Mouse (Mus musculus) thymus, postnatal 10 days (tissue): Measurements from ENCODE around the gene Rasa2.

Source experiments
- DNase-seq, 2 experiments: peaks; one replicate each; pipeline ENCODE4 v3.0.0; 2021; ENCODE audit warnings: low spot score in 2 of 2

The Rasa2 gene

GRCm38 (mm10) chr9:96638508-96638907, 7.1 kb upstream of the Rasa2 start:
- no peak for DNase-seq

GRCm38 (mm10) chr9:96637157-96637548, 5.7 kb upstream of the Rasa2 start:
- DNase-seq, result no peak

GRCm38 (mm10) chr9:96636423-96637156, 5.2 kb upstream of the Rasa2 start:
- no peak for DNase-seq

GRCm38 (mm10) chr9:96635899-96636298, 4.5 kb upstream of the Rasa2 start:
- DNase-seq, result no peak

- DNase-seq, result no peak
These were observed 3.8 kb upstream of the Rasa2 start for GRCm38 (mm10) chr9:96635176-96635575.

- peak; percentile 10 to 19 for DNase-seq
These were observed 2.4 kb upstream of the Rasa2 start for GRCm38 (mm10) chr9:96633771-96634170.

GRCm38 (mm10) chr9:96632756-96633155, 1.3 kb upstream of the Rasa2 start:
- no peak for DNase-seq

GRCm38 (mm10) chr9:96632073-96632690, 765 bp upstream of the Rasa2 start:
- DNase-seq, result no peak

- peak; percentile 80 to 85 for DNase-seq
These were observed 637 bp downstream of the Rasa2 start for GRCm38 (mm10) chr9:96630571-96631388.

- no peak for DNase-seq
These were observed 2.3 kb downstream of the Rasa2 start for GRCm38 (mm10) chr9:96629151-96629550.

- DNase-seq, result no peak
These were observed 3.8 kb downstream of the Rasa2 start for GRCm38 (mm10) chr9:96627557-96628085.

GRCm38 (mm10) chr9:96627042-96627441, 4.4 kb downstream of the Rasa2 start:
- no peak for DNase-seq

- DNase-seq, result no peak
These were observed 12.8 kb downstream of the Rasa2 start for GRCm38 (mm10) chr9:96618448-96619176.

GRCm38 (mm10) chr9:96612297-96612696, 19.1 kb downstream of the Rasa2 start:
- no peak for DNase-seq

- DNase-seq, result no peak
These were observed 19.6 kb downstream of the Rasa2 start for GRCm38 (mm10) chr9:96611693-96612293.

- DNase-seq, result no peak
These were observed 20.6 kb downstream of the Rasa2 start for GRCm38 (mm10) chr9:96610813-96611212.

- DNase-seq, result no peak
These were observed 28.0 kb downstream of the Rasa2 start for GRCm38 (mm10) chr9:96603416-96603815.

- no peak for DNase-seq
These were observed 33.5 kb downstream of the Rasa2 start for GRCm38 (mm10) chr9:96597899-96598298.

- no peak for DNase-seq
These were observed 38.5 kb downstream of the Rasa2 start for GRCm38 (mm10) chr9:96592670-96593600.

- no peak for DNase-seq
These were observed 42.1 kb downstream of the Rasa2 start for GRCm38 (mm10) chr9:96589346-96589745.
